Mouse (Mus musculus) heart, postnatal 0 days (tissue): ENCODE results near the gene Itga1.

ENCODE experiments used
- CTCF ChIP-seq: IDR thresholded peaks from 2 replicates; pipeline ENCODE4 v1.5.1; 2016; ENCODE audit warnings: antibody characterized with exemption, control low read depth, low read depth
- EP300 ChIP-seq: IDR thresholded peaks from 2 replicates; pipeline ENCODE4 v1.6.1; 2016; ENCODE audit warnings: antibody characterized with exemption, low read depth

GRCm38 (mm10) chr13:115089395-115090025 is 12.3 kb downstream of the Itga1 start:
- TF ChIP-seq CTCF, result no peak
- TF ChIP-seq EP300, result no peak
